Mouse (Mus musculus) liver, embryonic 15.5 days (tissue): ENCODE measurements around the gene Ice2. TPM values are rescaled to one million over a fixed set of nuclear protein-coding genes. Genes with fewer than 3 reads are reported as not detected.

Source experiments
- ATAC-seq: fragments of 200-750 bp; cut with Nextera tagmentation; 2 replicates; pipeline ENCODE4 v1.8.0; 2017; ENCODE audit warnings: moderate number of reproducible peaks, mild to moderate bottlenecking, moderate library complexity; ENCODE audit not compliant: insufficient read depth
- H3K27ac ChIP-seq: fragments of 300-500 bp; sonication (generic); replicated peaks from 2 replicates; pipeline ENCODE4 v1.5.1; 2015; ENCODE audit warnings: mild to moderate bottlenecking, inconsistent platforms
- H3K27me3 ChIP-seq: fragments of 300-500 bp; sonication (generic); 2 replicates; pipeline ENCODE4 v1.6.1; 2015; ENCODE audit warnings: mild to moderate bottlenecking, inconsistent platforms
- H3K36me3 ChIP-seq: fragments of 300-500 bp; sonication (generic); replicated peaks from 2 replicates; pipeline ENCODE4 v1.6.1; 2015; ENCODE audit warnings: moderate library complexity, mild to moderate bottlenecking, inconsistent platforms
- H3K4me1 ChIP-seq: fragments of 300-500 bp; sonication (generic); replicated peaks from 2 replicates; pipeline ENCODE4 v1.6.1; 2015; ENCODE audit warnings: inconsistent platforms
- H3K4me2 ChIP-seq: fragments of 300-500 bp; sonication (generic); 2 replicates; pipeline ENCODE4 v1.6.1; 2015; ENCODE audit warnings: moderate library complexity, mild to moderate bottlenecking, inconsistent platforms
- H3K4me3 ChIP-seq: fragments of 300-500 bp; sonication (generic); replicated peaks from 2 replicates; pipeline ENCODE4 v1.5.1; 2015; ENCODE audit warnings: mild to moderate bottlenecking, inconsistent platforms
- H3K9ac ChIP-seq: fragments of 300-500 bp; sonication (generic); 2 replicates; pipeline ENCODE4 v1.6.1; 2015; ENCODE audit warnings: moderate library complexity, mild to moderate bottlenecking, inconsistent platforms
- H3K9me3 ChIP-seq: fragments of 300-500 bp; sonication (generic); replicated peaks from 2 replicates; pipeline ENCODE4 v1.6.1; 2016; ENCODE audit warnings: inconsistent platforms
- WGBS: fragments of 180-500 bp; shearing (Covaris S2); methylation state at CpG from one replicate; pipeline ENCODE4 v1.1.7; 2015; ENCODE audit warnings: mixed read lengths; ENCODE audit not compliant: insufficient replicate concordance; 5-methylcytosine and 5-hydroxymethylcytosine counted together
- polyA plus RNA-seq: library from polyadenylated mRNA; unstranded; fragments of >200 nt; fragmentation: Nextera tagmentation; extraction: Ambion mirVana; gene quantifications from 2 replicates; pipeline ENCODE4 v1.2.1, GENCODE M21; 2015

The Ice2 gene
- polyA plus RNA-seq, 1 experiment from 2014 or later, result 6.6 TPM

DNA sequence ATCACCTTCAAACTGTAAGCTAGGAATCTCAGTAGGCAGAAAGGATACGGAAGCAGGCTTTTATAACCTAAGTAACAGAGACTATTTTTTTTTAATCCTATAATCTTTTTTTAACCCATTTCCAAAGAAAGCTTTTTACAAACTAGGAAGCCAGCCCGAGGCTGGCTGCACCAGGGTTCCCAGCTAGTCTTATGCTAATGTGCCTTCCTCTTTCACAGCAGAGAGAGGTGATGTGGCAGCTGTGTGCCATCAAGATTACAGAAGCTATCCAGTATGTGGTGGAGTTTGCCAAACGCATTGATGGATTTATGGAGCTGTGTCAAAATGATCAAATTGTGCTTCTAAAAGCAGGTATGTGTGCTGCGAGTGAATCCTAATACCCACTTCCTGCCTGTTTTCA, 24.8 kb upstream of the Ice2 start:
- WGBS, result 40% methylated on average over 4 of the region's 4 CpGs
- H3K9ac ChIP-seq, result no peak overlapping the region
- H3K4me1 ChIP-seq, result no peaks in the 10 kb centered on the region
- H3K9me3 ChIP-seq, result no peaks in the 10 kb centered on the region
- no peak overlapping the region for H3K4me3 ChIP-seq
- ATAC-seq, result no peak
- no peak overlapping the region for H3K4me2 ChIP-seq
- no peaks in the 10 kb centered on the region for H3K36me3 ChIP-seq
- no peaks in the 10 kb centered on the region for H3K27me3 ChIP-seq
- no peak overlapping the region for H3K27ac ChIP-seq

DNA sequence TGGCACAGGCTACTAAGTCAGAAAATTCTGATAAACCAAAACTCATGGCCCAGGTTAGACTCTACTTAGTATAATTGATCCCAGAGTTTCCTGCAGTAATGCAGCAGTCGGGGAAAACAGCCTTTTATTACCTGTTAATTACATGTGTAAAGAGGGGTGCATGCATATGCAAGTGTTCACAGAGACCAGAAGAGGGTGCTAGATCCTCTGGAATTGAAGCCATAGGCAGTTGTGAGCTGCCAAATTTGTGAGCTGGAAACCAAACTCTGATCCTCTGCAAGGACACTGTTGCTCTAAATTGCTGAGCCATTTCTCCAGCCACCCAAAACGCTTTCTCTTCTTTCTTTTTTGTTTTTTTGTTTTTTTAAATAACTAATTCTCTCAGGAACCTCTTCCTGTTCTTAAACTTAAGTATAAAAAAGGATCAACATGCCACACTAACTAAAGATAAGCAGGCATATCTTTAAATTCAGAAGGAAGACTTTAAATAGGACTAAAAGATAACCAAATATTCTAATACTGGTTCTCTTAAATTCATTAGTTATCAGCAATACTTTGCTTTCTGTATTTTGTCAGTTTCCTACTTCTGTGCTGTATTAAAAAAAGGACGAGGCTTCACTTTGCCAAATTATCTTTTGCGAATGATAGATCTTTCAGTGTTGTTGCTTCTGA, 20.6 kb upstream of the Ice2 start:
- Histone ChIP-seq H3K4me1 (no peaks in the 10 kb centered on the region; the same call in 1 of the 2 replicates), H3K4me2 (no peak overlapping the region), H3K4me3 (no peak overlapping the region), H3K9ac (no peak overlapping the region), H3K27ac (no peak overlapping the region), H3K9me3 (no peaks in the 10 kb centered on the region), H3K36me3 (no peaks in the 10 kb centered on the region), H3K27me3 (no peaks in the 10 kb centered on the region)
- no peak for ATAC-seq
- WGBS, result 55% methylated on average over 4 of the region's 4 CpGs

DNA sequence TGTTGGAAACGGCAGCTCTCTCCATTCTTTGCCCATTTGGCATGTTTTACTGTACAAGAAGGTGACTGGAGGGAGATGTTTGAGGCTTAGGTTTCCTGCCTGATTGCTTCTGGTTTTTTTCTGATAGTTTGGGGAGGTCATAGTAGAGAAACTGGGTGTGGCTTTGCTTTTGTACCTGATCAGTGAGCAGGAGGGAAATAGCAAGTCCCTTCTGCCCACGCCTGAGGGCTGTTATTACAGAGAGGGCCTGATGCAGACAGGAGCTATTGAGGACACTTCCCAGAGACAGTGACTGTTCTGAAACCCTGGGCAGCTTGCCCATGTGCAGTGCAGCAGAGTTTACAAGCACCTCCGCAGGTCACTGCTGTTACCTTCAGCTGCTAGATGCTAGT, 20.1 kb upstream of the Ice2 start:
- Histone ChIP-seq H3K27ac (no peak overlapping the region), H3K27me3 (no peaks in the 10 kb centered on the region), H3K9ac (no peak overlapping the region), H3K36me3 (no peaks in the 10 kb centered on the region), H3K4me3 (no peak overlapping the region), H3K4me1 (no peaks in the 10 kb centered on the region; the same call in 1 of the 2 replicates), H3K4me2 (no peak overlapping the region), H3K9me3 (no peaks in the 10 kb centered on the region)
- 61% methylated on average over 3 of the region's 3 CpGs for WGBS
- no peak for ATAC-seq

DNA sequence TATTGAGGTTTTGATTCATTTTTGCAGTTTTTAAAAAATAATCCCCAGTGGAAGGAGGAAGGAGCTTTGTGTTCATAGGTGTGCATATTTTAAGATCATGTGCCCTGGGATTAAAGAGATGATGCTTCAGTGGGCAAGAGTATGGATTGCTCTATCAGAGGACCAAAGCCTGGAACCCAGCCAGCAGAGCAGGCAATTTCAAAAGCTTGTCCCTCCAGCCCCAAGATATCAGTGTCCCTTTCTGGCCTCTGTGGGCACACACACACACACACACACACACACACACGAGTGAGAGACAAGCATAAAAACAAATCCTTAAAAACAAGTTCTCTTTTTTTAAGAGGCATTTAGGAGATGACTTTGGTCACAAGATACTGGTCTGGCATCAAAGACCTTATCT, 17.2 kb upstream of the Ice2 start:
- Histone ChIP-seq H3K36me3 (no peaks in the 10 kb centered on the region), H3K4me3 (no peak overlapping the region), H3K27ac (no peak overlapping the region), H3K4me2 (no peak overlapping the region), H3K4me1 (no peaks in the 10 kb centered on the region; the same call in 1 of the 2 replicates), H3K9me3 (no peaks in the 10 kb centered on the region), H3K27me3 (no peaks in the 10 kb centered on the region), H3K9ac (no peak overlapping the region)
- no peak for ATAC-seq
- WGBS, result 29% methylated on average over 1 of the region's 1 CpGs

DNA sequence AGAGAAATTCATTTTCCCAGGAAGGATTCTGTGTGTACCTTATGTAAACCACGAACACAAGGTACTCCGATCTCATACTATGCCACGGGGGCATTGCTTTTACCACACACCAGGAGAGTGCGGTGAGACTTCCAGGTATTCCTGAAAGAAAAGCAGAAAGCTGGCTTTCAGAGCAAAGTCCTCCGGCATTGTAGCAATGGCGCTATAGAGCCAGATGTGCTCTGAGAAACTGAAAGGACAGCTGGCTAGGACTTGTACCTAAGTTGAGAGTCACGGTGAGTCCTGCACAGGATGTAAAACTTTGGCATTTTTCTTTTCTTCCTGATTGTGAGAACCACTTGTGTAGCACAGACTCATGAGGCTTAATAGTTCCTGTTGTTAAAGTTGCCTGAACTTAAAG, 16.0 kb upstream of the Ice2 start:
- 55% methylated on average over 7 of the region's 7 CpGs for whole genome bisulfite sequencing
- H3K27me3 ChIP-seq, result no peaks in the 10 kb centered on the region
- H3K4me2 ChIP-seq, result no peak overlapping the region
- H3K9ac ChIP-seq, result no peak overlapping the region
- no peak overlapping the region for H3K27ac ChIP-seq
- H3K4me1 ChIP-seq, result no peaks in the 10 kb centered on the region; the same call in 1 of the 2 replicates
- no peak overlapping the region for H3K4me3 ChIP-seq
- ATAC-seq, result no peak
- no peaks in the 10 kb centered on the region for H3K36me3 ChIP-seq
- no peaks in the 10 kb centered on the region for H3K9me3 ChIP-seq

DNA sequence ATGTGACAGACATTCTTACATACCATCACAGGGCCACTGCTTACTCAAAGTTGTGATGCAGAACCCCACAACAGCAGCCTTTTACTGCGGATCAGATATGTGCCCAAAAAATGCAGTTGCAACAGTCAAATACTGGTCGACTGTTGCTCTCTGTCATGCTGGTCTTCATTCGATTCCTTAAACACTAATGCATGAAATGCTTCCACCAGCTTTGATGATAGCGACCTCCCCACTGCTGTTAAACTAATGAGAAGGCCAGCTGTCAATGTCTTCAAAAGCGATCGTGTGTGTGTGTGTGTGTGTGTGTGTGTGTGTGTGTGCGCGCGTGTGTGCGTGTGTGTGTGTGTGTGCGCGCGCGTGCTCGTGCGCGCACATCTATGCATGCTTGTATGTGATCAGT, 13.2 kb upstream of the Ice2 start:
- Histone ChIP-seq H3K9ac (no peak overlapping the region), H3K27ac (no peak overlapping the region), H3K4me1 (no peaks in the 10 kb centered on the region; the same call in 1 of the 2 replicates), H3K36me3 (no peaks in the 10 kb centered on the region), H3K9me3 (no peaks in the 10 kb centered on the region), H3K27me3 (no peaks in the 10 kb centered on the region), H3K4me3 (no peak overlapping the region), H3K4me2 (no peak overlapping the region)
- WGBS, result 84% methylated on average over 17 of the region's 17 CpGs
- no peak for ATAC-seq

DNA sequence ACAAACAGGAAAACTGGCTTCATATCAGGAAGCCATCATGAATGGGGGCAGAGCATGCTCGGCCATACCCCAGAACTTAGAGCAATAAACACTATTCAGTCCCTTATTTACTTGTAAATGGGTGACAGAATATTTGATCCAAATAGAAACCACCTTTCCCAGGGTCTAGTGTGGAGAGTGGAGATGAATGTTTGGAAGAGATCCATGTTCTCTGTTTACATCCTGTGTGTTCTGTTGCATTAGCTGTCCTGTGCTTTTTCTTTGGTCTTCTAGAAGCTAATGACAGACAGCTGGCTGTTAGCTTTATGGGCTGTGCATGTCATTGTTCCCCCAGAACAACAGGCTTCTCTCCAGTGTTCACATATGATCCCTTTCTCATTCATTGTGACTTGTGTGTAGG, 12.8 kb upstream of the Ice2 start:
- 56% methylated on average over 1 of the region's 1 CpGs for WGBS

DNA sequence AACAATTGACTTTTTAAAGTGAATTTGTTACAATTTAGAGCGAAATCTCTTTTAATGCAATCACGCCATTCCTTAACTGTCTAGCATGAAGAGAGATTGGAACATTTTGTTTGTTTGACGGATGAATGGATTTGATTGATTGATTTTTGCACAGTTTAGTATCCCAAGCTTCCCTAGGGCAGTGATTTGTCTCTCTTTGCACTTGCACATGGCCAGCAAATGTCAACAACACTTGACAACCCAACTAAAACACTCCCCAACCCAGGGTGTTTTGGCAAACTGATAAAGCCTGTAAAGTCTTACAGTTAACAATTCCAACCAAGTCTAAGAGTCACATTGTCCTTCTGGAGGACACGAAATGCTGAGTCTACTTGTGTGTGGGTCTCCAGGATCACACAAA, 10.4 kb upstream of the Ice2 start:
- no peaks in the 10 kb centered on the region for H3K27me3 ChIP-seq
- H3K9ac ChIP-seq, result no peak overlapping the region
- ATAC-seq, result no peak
- H3K36me3 ChIP-seq, result no peaks in the 10 kb centered on the region
- no peak overlapping the region for H3K4me3 ChIP-seq
- no peaks in the 10 kb centered on the region for H3K4me1 ChIP-seq
- H3K27ac ChIP-seq, result no peak overlapping the region
- no peak overlapping the region for H3K4me2 ChIP-seq
- H3K9me3 ChIP-seq, result no peaks in the 10 kb centered on the region
- 71% methylated on average over 4 of the region's 4 CpGs for WGBS

More for the DNA sequence above, 12.8 kb upstream of the Ice2 start:
- Histone ChIP-seq H3K4me2 (no peak overlapping the region), H3K4me1 (no peaks in the 10 kb centered on the region; the same call in 1 of the 2 replicates), H3K9me3 (no peaks in the 10 kb centered on the region), H3K27me3 (no peaks in the 10 kb centered on the region), H3K9ac (no peak overlapping the region), H3K4me3 (no peak overlapping the region), H3K27ac (no peak overlapping the region), H3K36me3 (no peaks in the 10 kb centered on the region)
- no peak for ATAC-seq

DNA sequence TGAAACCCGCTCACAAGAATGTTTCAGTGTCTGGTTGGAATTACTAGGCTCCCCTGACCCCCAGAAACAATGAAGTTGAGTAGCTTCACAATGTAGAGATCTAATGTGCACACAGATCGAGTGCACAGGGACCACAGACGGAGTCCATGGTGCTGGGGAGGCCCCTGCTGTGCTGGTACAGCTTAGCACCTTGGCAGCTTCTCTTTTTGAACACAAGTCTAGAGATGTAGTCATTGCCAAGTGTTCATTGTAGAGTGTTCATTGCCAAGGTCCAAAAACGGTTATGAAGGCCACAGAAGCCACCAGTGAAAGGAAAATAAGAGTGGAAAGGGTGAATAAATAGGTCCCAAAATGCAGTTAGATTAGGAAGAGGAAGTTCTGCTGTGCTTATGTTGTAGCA, 7.1 kb upstream of the Ice2 start:
- no peak for ATAC-seq
- Histone ChIP-seq H3K4me1 (no peaks in the 10 kb centered on the region), H3K9me3 (no peaks in the 10 kb centered on the region)

DNA sequence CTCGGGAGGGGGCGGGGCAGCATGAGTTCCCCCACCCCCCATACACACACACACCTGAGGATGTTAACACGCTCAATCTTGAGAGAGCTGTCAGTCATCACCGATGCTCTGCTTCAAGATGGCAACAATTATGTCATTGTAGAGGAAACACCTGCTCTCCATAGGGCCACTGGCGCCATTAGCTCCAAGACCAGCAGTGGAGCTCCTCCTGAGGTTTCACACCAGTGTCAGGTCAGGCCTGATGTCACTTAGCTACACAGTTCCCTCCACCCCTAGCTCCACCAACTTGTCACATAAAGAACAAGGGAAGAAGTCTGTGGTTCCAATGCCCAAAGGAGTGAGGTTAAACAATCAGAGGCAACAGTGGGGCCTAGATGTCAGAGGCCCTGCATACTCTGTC, 3.5 kb upstream of the Ice2 start:
- Histone ChIP-seq H3K4me3 (no peak overlapping the region), H3K36me3 (no peaks in the 10 kb centered on the region), H3K9ac (no peak overlapping the region), H3K27ac (no peak overlapping the region), H3K9me3 (no peaks in the 10 kb centered on the region), H3K4me2 (no peak overlapping the region), H3K27me3 (no peaks in the 10 kb centered on the region), H3K4me1 (peaks cover 17% of the 10 kb centered on the region)
- no peak for ATAC-seq
- WGBS, result 74% methylated on average over 5 of the region's 5 CpGs

More for the DNA sequence above, 7.1 kb upstream of the Ice2 start:
- H3K27me3 ChIP-seq, result no peaks in the 10 kb centered on the region
- no peak overlapping the region for H3K4me2 ChIP-seq
- H3K36me3 ChIP-seq, result no peaks in the 10 kb centered on the region
- WGBS, result 54% methylated on average over 4 of the region's 4 CpGs
- H3K27ac ChIP-seq, result no peak overlapping the region
- no peak overlapping the region for H3K9ac ChIP-seq
- H3K4me3 ChIP-seq, result no peak overlapping the region

DNA sequence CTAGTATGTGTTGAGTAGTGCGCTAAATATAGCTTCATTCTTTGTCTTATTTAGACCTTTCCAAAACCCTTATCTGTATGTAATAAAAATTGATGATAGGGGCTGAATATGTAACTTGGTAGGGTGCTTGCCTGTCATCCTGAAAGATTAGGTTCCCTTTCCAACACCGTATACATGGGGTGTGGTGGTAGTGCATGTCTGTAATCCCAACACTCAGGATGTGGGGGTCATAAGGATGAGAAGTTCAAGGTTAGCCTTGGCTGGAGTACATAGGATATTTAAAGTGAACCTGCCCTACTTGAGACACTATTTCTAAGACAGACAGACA, 310 bp upstream of the Ice2 start:
- Histone ChIP-seq H3K36me3 (no peaks in the 10 kb centered on the region), H3K27me3 (no peaks in the 10 kb centered on the region), H3K9ac (peak overlapping the region; percentile 84; the same call in 1 of the 2 replicates), H3K4me3 (peak overlapping the region; percentile 80), H3K9me3 (no peaks in the 10 kb centered on the region), H3K4me1 (peaks cover 17% of the 10 kb centered on the region), H3K27ac (peak overlapping the region; percentile 80; the same call in 1 of the 2 replicates), H3K4me2 (peak overlapping the region; percentile 86)
- 46% methylated on average over 2 of the region's 2 CpGs for WGBS
- ATAC-seq, result 0 out of 2 replicates have a peak, but pooled peaks have one; percentile 11

DNA sequence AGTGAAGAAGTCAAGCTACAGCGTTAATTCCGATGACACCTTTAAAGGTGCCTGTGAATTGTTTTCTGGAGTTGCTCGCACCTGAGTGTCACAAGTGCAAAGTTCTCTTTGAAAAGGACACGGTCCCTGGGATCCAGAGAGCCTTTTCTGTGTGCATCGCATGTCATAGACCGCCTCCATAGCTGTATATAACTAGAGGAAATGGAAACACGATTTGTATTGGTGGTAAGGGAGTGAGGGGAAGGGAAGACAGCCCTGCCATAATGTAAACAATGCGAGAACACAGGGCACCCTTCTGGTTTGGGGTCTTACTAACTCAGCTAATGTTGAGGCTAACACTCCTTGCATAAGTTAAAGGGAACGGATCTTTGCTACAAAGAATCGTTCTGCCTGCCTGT, 746 bp downstream of the Ice2 start:
- H3K27me3 ChIP-seq, result no peaks in the 10 kb centered on the region
- H3K4me1 ChIP-seq, result peaks cover 17% of the 10 kb centered on the region
- H3K9me3 ChIP-seq, result no peaks in the 10 kb centered on the region
- no peaks in the 10 kb centered on the region for H3K36me3 ChIP-seq
- peak; percentile 15; the same call in 1 of the 2 replicates for ATAC-seq
- WGBS, result 5% methylated on average over 10 of the region's 10 CpGs
- peak overlapping the region; percentile 84 for H3K9ac ChIP-seq
- peak overlapping the region; percentile 80 for H3K4me3 ChIP-seq
- H3K27ac ChIP-seq, result peak overlapping the region; percentile 80
- H3K4me2 ChIP-seq, result peak overlapping the region; percentile 86
